Mouse (Mus musculus) liver, embryonic 16.5 days (tissue): Measurements from ENCODE around the gene Mfsd14a. TPM values are rescaled to one million over a fixed set of nuclear protein-coding genes. Genes with fewer than 3 reads are reported as not detected.

ENCODE experiments used
- ATAC-seq: fragments of 200-750 bp; cut with Nextera tagmentation; 2 replicates; pipeline ENCODE4 v1.8.0; 2017; ENCODE audit warnings: low read depth, mild to moderate bottlenecking, moderate number of reproducible peaks, moderate library complexity
- H3K27ac ChIP-seq: fragments of 300-500 bp; sonication (generic); 2 replicates; pipeline ENCODE4 v1.5.1; 2014; ENCODE audit warnings: mild to moderate bottlenecking, low read length
- H3K27me3 ChIP-seq: fragments of 300-500 bp; sonication (generic); 2 replicates; pipeline ENCODE4 v1.6.1; 2014; ENCODE audit warnings: low read depth, low read length, mixed read lengths; ENCODE audit not compliant: control insufficient read depth, insufficient read depth
- H3K36me3 ChIP-seq: fragments of 300-500 bp; sonication (generic); 2 replicates; pipeline ENCODE4 v1.6.1; 2014; ENCODE audit warnings: mild to moderate bottlenecking; ENCODE audit not compliant: control insufficient read depth, insufficient read depth
- H3K4me1 ChIP-seq: fragments of 300-500 bp; sonication (generic); 2 replicates; pipeline ENCODE4 v1.6.1; 2014; ENCODE audit warnings: low read depth, low read length, mixed read lengths; ENCODE audit not compliant: control insufficient read depth
- H3K4me2 ChIP-seq: fragments of 300-500 bp; sonication (generic); 2 replicates; pipeline ENCODE4 v1.6.1; 2014; ENCODE audit warnings: low read depth, low read length, mixed read lengths
- H3K4me3 ChIP-seq: fragments of 300-500 bp; sonication (generic); 2 replicates; pipeline ENCODE4 v1.5.1; 2014; ENCODE audit warnings: low read depth, mild to moderate bottlenecking, low read length
- H3K9ac ChIP-seq: fragments of 300-500 bp; sonication (generic); 2 replicates; pipeline ENCODE4 v1.6.1; 2014; ENCODE audit warnings: low read depth, low read length
- H3K9me3 ChIP-seq: fragments of 300-500 bp; sonication (generic); replicated peaks from 2 replicates; pipeline ENCODE4 v1.6.1; 2016; ENCODE audit warnings: low read length; ENCODE audit not compliant: control insufficient read depth
- WGBS: fragments of 180-500 bp; shearing (Covaris S2); extraction: QIAGEN DNeasy Blood & Tissue Kit; methylation state at CpG from one replicate; pipeline ENCODE4 v1.1.7; 2014; ENCODE audit not compliant: insufficient replicate concordance; 5-methylcytosine and 5-hydroxymethylcytosine counted together
- polyA plus RNA-seq: library from polyadenylated mRNA; unstranded; fragments of >200 nt; fragmentation: Nextera tagmentation; extraction: Ambion mirVana; gene quantifications from 2 replicates; pipeline ENCODE4 v1.2.1, GENCODE M21; 2015

Gene Mfsd14a
- polyA plus RNA-seq, 1 experiment from 2014 or later: 32.0 TPM

DNA sequence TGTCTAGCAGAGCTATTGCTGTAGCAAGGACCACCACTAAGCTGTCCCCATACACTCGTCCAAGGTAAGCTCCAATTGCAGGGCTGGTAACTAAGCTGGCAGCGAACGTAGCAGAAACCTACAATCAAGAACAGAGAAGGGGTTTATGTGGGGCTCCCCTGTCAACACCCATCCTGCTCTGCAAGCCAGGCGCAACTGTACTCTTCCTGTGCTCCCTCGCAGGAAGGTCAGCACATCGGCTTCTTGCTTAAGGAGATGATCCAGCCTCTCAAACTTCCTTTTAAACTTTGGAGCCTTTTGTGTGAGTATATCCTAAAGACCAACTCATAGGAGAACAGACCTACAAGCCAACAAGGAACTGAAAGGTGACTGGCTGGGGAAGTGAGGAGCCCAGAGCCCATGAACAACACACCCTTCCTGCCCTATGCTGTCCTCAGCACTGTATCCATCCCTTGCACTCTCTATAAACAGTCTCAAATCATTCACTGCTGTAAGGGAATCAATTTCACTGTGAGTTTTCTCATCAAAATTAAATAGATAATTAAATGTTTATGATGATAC, 20.6 kb downstream of the Mfsd14a start:
- no peak for ATAC-seq
- Histone ChIP-seq H3K9me3 (no peaks in the 10 kb centered on the region), H3K4me1 (peaks cover 5% of the 10 kb centered on the region), H3K4me2 (no peak overlapping the region), H3K4me3 (no peak overlapping the region), H3K27me3 (no peaks in the 10 kb centered on the region), H3K36me3 (peaks cover 42% of the 10 kb centered on the region), H3K9ac (no peak overlapping the region), H3K27ac (no peak overlapping the region)
- 80% methylated on average over 6 of the region's 6 CpGs for WGBS

DNA sequence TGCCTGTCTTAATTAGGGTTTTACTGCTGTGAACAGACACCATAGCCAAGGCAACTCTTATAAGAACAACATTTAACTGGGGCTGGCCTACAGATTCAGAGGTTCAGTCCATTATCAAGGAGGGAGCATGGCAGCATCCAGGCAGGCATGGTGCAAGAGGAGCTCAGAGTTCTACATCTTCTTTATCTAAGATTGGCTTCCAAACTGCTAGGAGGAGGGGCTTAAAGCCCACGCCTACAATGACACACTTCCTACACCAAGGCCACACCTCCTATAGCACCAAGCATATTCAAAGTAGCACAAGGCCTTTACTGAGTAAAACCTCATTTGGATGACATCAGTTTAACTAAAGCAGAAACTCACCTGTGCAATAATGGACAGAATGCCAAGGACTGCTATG, 22.5 kb downstream of the Mfsd14a start:
- no peak overlapping the region for H3K9ac ChIP-seq
- WGBS: 43% methylated on average over 1 of the region's 1 CpGs

DNA sequence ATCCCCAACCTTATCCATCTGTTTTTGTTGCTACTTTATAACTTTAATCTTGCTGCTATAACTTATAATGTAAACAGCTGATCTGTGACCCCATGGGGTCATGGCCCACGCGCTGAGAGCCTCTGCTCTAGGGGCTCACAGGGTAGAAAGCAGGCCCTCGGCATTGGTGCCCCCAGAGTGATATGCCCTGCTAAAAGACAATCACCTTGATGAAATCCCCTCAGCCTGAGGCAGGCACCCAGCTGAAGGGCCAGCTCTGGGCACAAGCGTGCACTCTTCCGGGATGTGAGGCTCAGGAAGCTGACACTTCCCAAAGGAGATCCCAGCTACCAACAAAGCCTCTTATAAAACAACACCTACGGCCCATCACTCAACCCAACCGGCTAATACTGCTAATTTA, 23.9 kb downstream of the Mfsd14a start:
- WGBS: 86% methylated on average over 7 of the region's 7 CpGs
- Histone ChIP-seq H3K27ac (no peak overlapping the region), H3K4me1 (peaks cover 5% of the 10 kb centered on the region), H3K4me3 (no peak overlapping the region), H3K9ac (no peak overlapping the region), H3K4me2 (no peak overlapping the region), H3K9me3 (no peaks in the 10 kb centered on the region), H3K27me3 (no peaks in the 10 kb centered on the region), H3K36me3 (peaks cover 38% of the 10 kb centered on the region)
- no peak for ATAC-seq

More for the DNA sequence above, 22.5 kb downstream of the Mfsd14a start:
- ATAC-seq: peak; percentile 71
- H3K27ac ChIP-seq: no peak overlapping the region
- no peak overlapping the region for H3K4me3 ChIP-seq
- no peaks in the 10 kb centered on the region for H3K9me3 ChIP-seq
- no peak overlapping the region for H3K4me2 ChIP-seq
- peaks cover 38% of the 10 kb centered on the region for H3K36me3 ChIP-seq
- peaks cover 5% of the 10 kb centered on the region for H3K4me1 ChIP-seq
- no peaks in the 10 kb centered on the region for H3K27me3 ChIP-seq

DNA sequence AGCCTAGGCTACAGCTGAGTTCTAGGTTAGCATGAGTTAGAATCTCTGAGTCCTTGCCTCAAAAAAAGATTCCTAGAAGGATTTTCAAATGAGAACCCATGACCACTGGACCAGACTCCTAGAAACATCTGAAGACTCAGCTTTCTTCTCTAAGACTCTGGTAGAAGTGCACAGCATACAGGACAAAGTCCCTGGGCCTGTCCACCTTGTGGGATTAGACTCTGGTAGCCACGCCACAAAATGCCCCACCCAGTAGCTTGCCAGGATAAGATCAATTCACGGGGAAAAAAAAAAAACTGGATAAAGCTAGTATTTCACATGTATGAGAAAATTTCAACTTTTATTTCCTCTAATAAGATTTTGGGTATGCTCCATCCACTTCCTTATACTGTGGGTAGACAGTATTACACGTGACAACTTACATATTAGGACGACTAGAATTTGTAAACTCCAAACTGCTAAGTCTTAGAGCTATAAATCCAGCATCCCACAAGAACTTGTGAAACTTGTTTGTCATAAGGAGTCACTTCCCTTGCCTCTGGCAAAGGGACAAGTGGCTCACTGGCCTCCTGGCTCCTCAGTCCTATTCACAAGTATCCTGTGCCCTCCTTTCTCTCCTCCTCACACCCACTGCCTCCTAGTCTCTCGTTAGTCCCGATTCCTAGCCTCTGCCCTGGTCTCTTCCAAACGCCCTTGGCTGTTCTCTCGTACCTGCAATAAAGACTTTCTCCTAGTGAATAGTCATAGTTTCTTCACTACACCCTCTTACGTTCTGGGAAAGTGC, 24.6 kb downstream of the Mfsd14a start:
- no peak overlapping the region for H3K9ac ChIP-seq
- 71% methylated on average over 9 of the region's 9 CpGs for WGBS
- H3K4me1 ChIP-seq: peaks cover 2% of the 10 kb centered on the region; the same call in 1 of the 2 replicates
- H3K36me3 ChIP-seq: peaks cover 33% of the 10 kb centered on the region
- H3K9me3 ChIP-seq: no peaks in the 10 kb centered on the region
- H3K27me3 ChIP-seq: no peaks in the 10 kb centered on the region
- H3K4me2 ChIP-seq: no peak overlapping the region
- no peak overlapping the region for H3K4me3 ChIP-seq
- ATAC-seq: no peak
- no peak overlapping the region for H3K27ac ChIP-seq

DNA sequence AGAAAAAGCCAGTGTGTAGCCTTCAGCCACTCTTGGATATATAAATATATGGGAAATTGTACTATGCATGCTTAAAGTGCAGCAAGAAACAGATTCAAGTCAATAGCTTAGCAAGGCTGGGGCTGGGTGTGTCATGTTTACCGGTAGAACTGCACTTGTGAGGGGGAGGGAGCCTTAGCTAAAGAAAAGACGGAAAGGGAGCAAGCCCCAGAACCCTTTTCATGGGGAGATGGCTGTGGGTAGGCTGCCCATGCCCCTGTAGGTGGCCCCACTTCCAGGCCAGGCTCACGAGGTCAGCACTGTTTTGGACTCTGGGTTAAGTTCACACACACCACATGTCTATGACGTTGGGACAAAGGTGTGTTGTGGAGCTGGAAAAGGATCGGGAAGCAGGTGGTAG, 26.7 kb downstream of the Mfsd14a start:
- no peaks in the 10 kb centered on the region for H3K9me3 ChIP-seq
- peaks cover 28% of the 10 kb centered on the region for H3K36me3 ChIP-seq
- ATAC-seq: no peak
- H3K4me1 ChIP-seq: peaks cover 2% of the 10 kb centered on the region; the same call in 1 of the 2 replicates
- no peak overlapping the region for H3K4me2 ChIP-seq
- no peaks in the 10 kb centered on the region for H3K27me3 ChIP-seq
- no peak overlapping the region for H3K9ac ChIP-seq
- 72% methylated on average over 5 of the region's 5 CpGs for WGBS
- no peak overlapping the region for H3K27ac ChIP-seq
- no peak overlapping the region for H3K4me3 ChIP-seq

DNA sequence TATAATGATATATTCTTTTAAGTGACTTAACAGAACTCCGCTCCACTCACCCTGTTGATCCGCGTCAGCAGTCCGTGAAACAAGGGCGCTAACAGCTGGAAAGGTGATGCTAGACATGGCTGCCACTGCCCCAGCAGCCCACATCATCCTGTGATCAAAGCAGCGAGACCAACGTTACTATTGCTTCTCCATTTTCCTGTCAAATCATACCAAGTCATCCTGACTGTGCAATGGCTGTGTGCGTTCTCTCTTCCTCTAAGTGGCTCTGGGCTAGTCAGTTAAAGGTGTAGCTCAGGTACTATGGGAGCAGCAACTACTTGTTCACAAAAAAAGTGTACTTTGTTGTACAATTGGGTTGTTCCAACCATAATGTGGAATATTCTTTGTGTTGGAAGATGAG, 27.6 kb downstream of the Mfsd14a start:
- no peak overlapping the region for H3K4me2 ChIP-seq
- H3K27me3 ChIP-seq: no peaks in the 10 kb centered on the region
- H3K9ac ChIP-seq: no peak overlapping the region
- H3K4me3 ChIP-seq: no peak overlapping the region
- H3K27ac ChIP-seq: no peak overlapping the region
- H3K4me1 ChIP-seq: peaks cover under 1% of the 10 kb centered on the region; the same call in 1 of the 2 replicates
- ATAC-seq: no peak
- H3K9me3 ChIP-seq: no peaks in the 10 kb centered on the region
- H3K36me3 ChIP-seq: peaks cover 24% of the 10 kb centered on the region
- WGBS: 83% methylated on average over 8 of the region's 8 CpGs

DNA sequence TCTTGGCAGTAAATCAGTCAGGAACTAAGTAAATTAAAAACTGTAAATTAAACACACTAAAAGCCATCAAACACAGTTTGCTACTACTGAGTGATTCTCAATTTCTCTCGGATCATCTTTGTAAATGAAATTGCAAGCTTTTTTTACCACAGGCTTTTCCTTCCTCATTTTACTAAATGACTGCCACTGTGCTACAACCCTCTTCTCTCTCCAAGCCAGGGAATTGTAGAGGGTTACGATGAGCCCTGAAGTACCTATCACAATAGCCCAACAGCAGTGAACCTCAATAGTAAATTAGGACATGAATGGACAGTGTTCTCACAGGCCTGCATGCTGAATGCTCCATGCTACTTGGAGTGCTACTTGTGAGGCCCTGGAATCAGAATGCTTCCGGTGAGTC, 28.4 kb downstream of the Mfsd14a start:
- Histone ChIP-seq H3K27me3 (no peaks in the 10 kb centered on the region), H3K9me3 (no peaks in the 10 kb centered on the region), H3K36me3 (peaks cover 19% of the 10 kb centered on the region), H3K4me2 (no peak overlapping the region), H3K27ac (no peak overlapping the region), H3K9ac (no peak overlapping the region), H3K4me1 (no peaks in the 10 kb centered on the region), H3K4me3 (no peak overlapping the region)
- no peak for ATAC-seq
- WGBS: 56% methylated on average over 3 of the region's 3 CpGs

DNA sequence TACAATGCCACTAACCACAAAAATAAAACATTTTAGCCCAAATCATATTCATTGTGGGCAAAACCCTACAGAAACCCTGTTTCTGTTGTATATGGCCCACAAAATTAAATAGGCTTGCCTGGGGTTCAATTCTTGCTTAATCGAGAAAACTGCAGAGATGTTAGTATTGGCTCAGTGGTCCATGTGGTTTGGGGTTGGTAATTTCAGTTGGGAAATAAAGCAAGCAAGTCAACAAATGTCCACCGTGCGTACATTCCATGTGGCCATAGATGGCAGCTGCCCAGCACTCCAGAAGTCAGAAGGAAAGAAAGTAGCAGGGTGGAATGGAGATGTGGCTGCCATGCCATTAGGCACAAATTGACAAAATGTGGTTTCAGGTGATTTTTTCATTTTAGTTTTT, 29.5 kb downstream of the Mfsd14a start:
- no peaks in the 10 kb centered on the region for H3K9me3 ChIP-seq
- peaks cover 21% of the 10 kb centered on the region for H3K36me3 ChIP-seq
- H3K4me3 ChIP-seq: no peak overlapping the region
- H3K4me2 ChIP-seq: no peak overlapping the region
- no peaks in the 10 kb centered on the region for H3K4me1 ChIP-seq
- H3K9ac ChIP-seq: no peak overlapping the region
- 67% methylated on average over 3 of the region's 3 CpGs for WGBS
- ATAC-seq: no peak
- no peaks in the 10 kb centered on the region for H3K27me3 ChIP-seq
- H3K27ac ChIP-seq: no peak overlapping the region

DNA sequence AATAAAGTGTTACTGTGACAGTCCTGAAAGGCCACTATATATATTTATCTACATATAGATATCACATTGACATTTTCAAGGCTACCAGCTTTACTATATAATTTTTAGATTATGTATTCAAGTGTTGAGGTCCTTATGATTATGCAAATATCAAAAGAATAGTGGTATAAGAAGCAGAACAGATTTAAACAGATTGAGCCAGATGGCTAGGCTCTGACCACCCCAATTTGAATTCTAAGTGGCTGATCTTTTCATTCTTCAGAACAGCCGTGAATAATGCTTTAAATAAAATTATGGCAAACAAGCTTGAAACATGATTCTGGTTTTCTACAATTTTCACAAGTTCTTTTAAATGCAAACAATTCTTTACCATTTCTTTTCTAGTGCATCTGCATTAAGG, 31.0 kb downstream of the Mfsd14a start:
- Histone ChIP-seq H3K36me3 (peaks cover 24% of the 10 kb centered on the region), H3K4me1 (no peaks in the 10 kb centered on the region), H3K4me2 (no peak overlapping the region), H3K27me3 (no peaks in the 10 kb centered on the region), H3K9me3 (no peaks in the 10 kb centered on the region), H3K27ac (no peak overlapping the region), H3K9ac (no peak overlapping the region), H3K4me3 (no peak overlapping the region)
- 89% methylated on average over 1 of the region's 1 CpGs for WGBS
- ATAC-seq: no peak
